Mouse (Mus musculus) MEL (cell line): ENCODE measurements around the gene Atp6v1e2. TPM values are rescaled to one million over a fixed set of nuclear protein-coding genes. Genes with fewer than 3 reads are reported as not detected.

ENCODE experiments used
- DNase-seq: peaks from one replicate; pipeline ENCODE4 v3.0.0; 2011; ENCODE audit warnings: low read depth, low spot score
- H3K27ac ChIP-seq: 2 replicates; pipeline ENCODE4 v1.5.1; 2012; ENCODE audit warnings: low read depth, mild to moderate bottlenecking, control low read depth, low read length, moderate library complexity; ENCODE audit not compliant: control insufficient read depth
- H3K27me3 ChIP-seq, 2 experiments: fragments of 150-350 bp in 1 of 2; sonication (generic) in 1 of 2; 2 replicates each; pipeline ENCODE4 v1.6.1; 2012; ENCODE audit warnings: low read length in 2 of 2, mild to moderate bottlenecking in 2 of 2, improper control_type of control experiment in 1 of 2, moderate library complexity in 1 of 2; ENCODE audit not compliant: insufficient read depth in 2 of 2, control insufficient read depth in 1 of 2
- H3K36me3 ChIP-seq, 2 experiments: 2 replicates each; pipeline ENCODE4 v1.6.1; 2012 to 2014; ENCODE audit warnings: low read length in 2 of 2, improper control_type of control experiment in 1 of 2, inconsistent platforms in 1 of 2, mild to moderate bottlenecking in 1 of 2; ENCODE audit not compliant: insufficient read depth in 2 of 2, control insufficient read depth in 1 of 2
- H3K4me1 ChIP-seq, 2 experiments: fragments of 150-350 bp in 1 of 2; sonication (generic) in 1 of 2; 2 replicates each; pipeline ENCODE4 v1.6.1; 2012; ENCODE audit warnings: low read length in 2 of 2, improper control_type of control experiment in 1 of 2, mild to moderate bottlenecking in 1 of 2; ENCODE audit not compliant: insufficient read depth in 2 of 2, control insufficient read depth in 1 of 2
- H3K4me3 ChIP-seq, 2 experiments: fragments of 150-350 bp in 1 of 2; sonication (generic) in 1 of 2; 2 replicates each; pipeline ENCODE4 v1.5.1; 2012; ENCODE audit warnings: low read depth in 2 of 2, low read length in 2 of 2, mild to moderate bottlenecking in 2 of 2, moderate library complexity in 2 of 2, control low read depth in 1 of 2, improper control_type of control experiment in 1 of 2; ENCODE audit not compliant: control insufficient read depth in 1 of 2, insufficient read depth in 1 of 2
- H3K79me2 ChIP-seq: 2 replicates; pipeline ENCODE4 v1.6.1; 2012; ENCODE audit warnings: mild to moderate bottlenecking, low read length, moderate library complexity; ENCODE audit not compliant: control insufficient read depth, poor library complexity, insufficient read depth
- H3K9ac ChIP-seq: 2 replicates; pipeline ENCODE4 v1.6.1; 2012; ENCODE audit warnings: low read depth, mild to moderate bottlenecking, control low read depth, low read length, moderate library complexity; ENCODE audit not compliant: control insufficient read depth, poor library complexity, severe bottlenecking
- H3K9me3 ChIP-seq: fragments of 150-350 bp; sonication (generic); replicated peaks from 2 replicates; pipeline ENCODE4 v1.6.1; 2012; ENCODE audit warnings: mild to moderate bottlenecking, low read length, improper control_type of control experiment, moderate library complexity; ENCODE audit not compliant: insufficient read depth
- BHLHE40 ChIP-seq: IDR thresholded peaks from 2 replicates; pipeline ENCODE4 v1.6.1; 2012; ENCODE audit warnings: low read depth, mild to moderate bottlenecking, inconsistent platforms, low read length, improper control_type of control experiment, borderline replicate concordance
- CHD2 ChIP-seq: IDR thresholded peaks from 2 replicates; pipeline ENCODE4 v1.6.1; 2011; ENCODE audit warnings: low read length, improper control_type of control experiment
- CTCF ChIP-seq, 3 experiments: IDR thresholded peaks in 2 of 3; conservative IDR thresholded peaks in 1 of 3; 2 replicates each; pipeline ENCODE4 v1.5.1; 2011 to 2012; ENCODE audit warnings: low read length in 3 of 3, low read depth in 2 of 3, mild to moderate bottlenecking in 2 of 3, improper control_type of control experiment in 1 of 3, inconsistent platforms in 1 of 3, mixed read lengths in 1 of 3, moderate library complexity in 1 of 3; ENCODE audit not compliant: control insufficient read depth in 1 of 3, insufficient read depth in 1 of 3, poor library complexity in 1 of 3, severe bottlenecking in 1 of 3
- GABPA ChIP-seq: IDR thresholded peaks from 2 replicates; pipeline ENCODE4 v1.6.1; 2012; ENCODE audit warnings: low read depth, mild to moderate bottlenecking, inconsistent platforms, low read length, improper control_type of control experiment, moderate library complexity
- JUND ChIP-seq: IDR thresholded peaks from 2 replicates; pipeline ENCODE4 v1.6.1; 2011; ENCODE audit warnings: low read depth, mild to moderate bottlenecking, improper control_type of control experiment, low read length
- MXI1 ChIP-seq: IDR thresholded peaks from 2 replicates; pipeline ENCODE4 v1.6.1; 2011; ENCODE audit warnings: mild to moderate bottlenecking, low read depth, low read length, improper control_type of control experiment
- NELFE ChIP-seq: IDR thresholded peaks from 2 replicates; pipeline ENCODE4 v1.6.1; 2011; ENCODE audit warnings: low read depth, low read length, improper control_type of control experiment
- POLR2AphosphoS2 ChIP-seq: IDR thresholded peaks from 2 replicates; pipeline ENCODE4 v1.6.1; 2011; ENCODE audit warnings: low read length, improper control_type of control experiment
- POLR2AphosphoS5 ChIP-seq: IDR thresholded peaks from 2 replicates; pipeline ENCODE4 v1.6.1; 2012; ENCODE audit warnings: low read depth, borderline replicate concordance, mild to moderate bottlenecking, inconsistent platforms, low read length, moderate library complexity, mixed read lengths
- RCOR1 ChIP-seq: IDR thresholded peaks from 2 replicates; pipeline ENCODE4 v1.6.1; 2012; ENCODE audit warnings: low read depth, mild to moderate bottlenecking, inconsistent platforms, low read length, improper control_type of control experiment
- SIN3A ChIP-seq: IDR thresholded peaks from 2 replicates; pipeline ENCODE4 v1.6.1; 2012; ENCODE audit warnings: low read length, improper control_type of control experiment, inconsistent platforms
- SMC3 ChIP-seq: IDR thresholded peaks from 2 replicates; pipeline ENCODE4 v1.6.1; 2011; ENCODE audit warnings: low read depth, low read length, improper control_type of control experiment
- TBP ChIP-seq: IDR thresholded peaks from 2 replicates; pipeline ENCODE4 v1.8.0; 2011; ENCODE audit warnings: low read depth, low read length, improper control_type of control experiment
- TCF12 ChIP-seq: IDR thresholded peaks from 2 replicates; pipeline ENCODE4 v1.6.1; 2014; ENCODE audit warnings: low read depth, mild to moderate bottlenecking, inconsistent platforms, low read length, improper control_type of control experiment, moderate library complexity
- USF1 ChIP-seq: IDR thresholded peaks from 2 replicates; pipeline ENCODE4 v1.6.1; 2014; ENCODE audit warnings: low read depth, mild to moderate bottlenecking, inconsistent platforms, low read length, improper control_type of control experiment, moderate library complexity
- USF2 ChIP-seq, 2 experiments: IDR thresholded peaks; 2 replicates each; pipeline ENCODE4 v1.6.1; 2011 to 2012; ENCODE audit warnings: improper control_type of control experiment in 2 of 2, low read length in 2 of 2, borderline replicate concordance in 1 of 2, inconsistent platforms in 1 of 2, low read depth in 1 of 2, mild to moderate bottlenecking in 1 of 2; ENCODE audit not compliant: insufficient read depth in 1 of 2
- ZKSCAN1 ChIP-seq: IDR thresholded peaks from 2 replicates; pipeline ENCODE4 v1.6.1; 2012; ENCODE audit warnings: low read depth, mild to moderate bottlenecking, inconsistent platforms, low read length, improper control_type of control experiment, moderate library complexity
- ZMIZ1 ChIP-seq: IDR thresholded peaks from 2 replicates; pipeline ENCODE4 v1.6.1; 2012; ENCODE audit warnings: low read depth, mild to moderate bottlenecking, inconsistent platforms, low read length, improper control_type of control experiment, moderate library complexity
- ZNF384 ChIP-seq: IDR thresholded peaks from 2 replicates; pipeline ENCODE4 v1.6.1; 2012; ENCODE audit warnings: low read depth, mild to moderate bottlenecking, inconsistent platforms, low read length, improper control_type of control experiment
- polyA plus RNA-seq, 2 experiments: library from polyadenylated mRNA; stranded (reverse) in 1 of 2; unstranded in 1 of 2; fragments of >175 nt in 1 of 2; fragments of >200 nt in 1 of 2; gene quantifications; 2 replicates each; pipeline versions ENCODE4 v1.2.1 to v1.2.4; 2012; ENCODE audit warnings: low replicate concordance in 2 of 2, low read depth in 1 of 2; ENCODE audit not compliant: insufficient read length in 2 of 2, insufficient read depth in 1 of 2, missing spikeins in 1 of 2
- total RNA-seq: library from RNA; depleted of rRNA; stranded (reverse); fragments of 300-350 nt; gene quantifications from 2 replicates; pipeline ENCODE4 v1.2.3, GENCODE M21; 2012; rRNA removed

Gene Atp6v1e2
- total and polyA plus RNA-seq, 3 experiments = not detected

GRCm38 (mm10) chr17:86897486-86898165 lies 50.1 kb downstream of the Atp6v1e2 start:
- H3K4me3 ChIP-seq = no peak overlapping the region
- no peak overlapping the region for H3K9ac ChIP-seq
- H3K4me1 ChIP-seq = no peaks in the 10 kb centered on the region
- no peaks in the 10 kb centered on the region for H3K79me2 ChIP-seq
- DNase-seq = no peak
- H3K36me3 ChIP-seq = no peaks in the 10 kb centered on the region
- no peaks in the 10 kb centered on the region for H3K9me3 ChIP-seq
- no peak for TF ChIP-seq TBP
- no peak for TF ChIP-seq ZNF384
- TF ChIP-seq CHD2 = no peak
- no peak for TF ChIP-seq POLR2AphosphoS5
- no peak for TF ChIP-seq TCF12
- TF ChIP-seq SIN3A = no peak
- TF ChIP-seq JUND = no peak
- no peak for TF ChIP-seq BHLHE40
- H3K27me3 ChIP-seq = peaks cover 6% of the 10 kb centered on the region in 2 experiments; a peak in 2 of 4 replicates
- H3K27ac ChIP-seq = no peak overlapping the region

- no peaks in the 10 kb centered on the region for H3K36me3 ChIP-seq
- H3K9me3 ChIP-seq = no peaks in the 10 kb centered on the region
- no peak for DNase-seq
- peaks cover 4 to 18% of the 10 kb centered on the region in 2 experiments; a peak in 3 of 4 replicates for H3K27me3 ChIP-seq
- no peak overlapping the region for H3K27ac ChIP-seq
- no peaks in the 10 kb centered on the region for H3K4me1 ChIP-seq
- TF ChIP-seq BHLHE40 (no peak), MXI1 (no peak), ZKSCAN1 (no peak), SMC3 (no peak), TCF12 (no peak), GABPA (no peak), ZMIZ1 (no peak), POLR2AphosphoS5 (no peak), POLR2AphosphoS2 (no peak), RCOR1 (no peak), USF1 (no peak), USF2 (IDR thresholded peaks at IDR 0.05; ENCODE audit: borderline replicate concordance in 1 of 2, insufficient read depth in 1 of 2, low read depth in 1 of 2, low read length in 2 of 2) (no peak), NELFE (no peak), CTCF (IDR thresholded peaks at IDR 0.05 in 2 of 3, conservative IDR thresholded peaks at IDR 0.05 in 1 of 3; ENCODE audit: control insufficient read depth in 1 of 3, insufficient read depth in 1 of 3, low read depth in 2 of 3, low read length in 3 of 3, poor library complexity in 1 of 3, severe bottlenecking in 1 of 3) (no peak)
- H3K79me2 ChIP-seq = no peaks in the 10 kb centered on the region
- no peak overlapping the region for H3K4me3 ChIP-seq
- H3K9ac ChIP-seq = no peak overlapping the region
Measured at GRCm38 (mm10) chr17:86895191-86895590, 52.5 kb downstream of the Atp6v1e2 start.

Other genes with a start within 250 kb of the Atp6v1e2 start
- gene Epas1, start 194.2 kb downstream of the Atp6v1e2 start, total RNA-seq = not detected in 2 replicates
- not detected for gene Epas1, start 194.2 kb downstream of the Atp6v1e2 start, polyA plus RNA-seq
- gene Tmem247, start 30.5 kb downstream of the Atp6v1e2 start, total RNA-seq = not detected in 2 replicates
- not detected for gene Tmem247, start 30.5 kb downstream of the Atp6v1e2 start, polyA plus RNA-seq
- gene Rhoq, start 15.2 kb upstream of the Atp6v1e2 start, total RNA-seq = 3.1 and 3.7 TPM in 2 replicates
- 10 to 100 TPM in 1 of 2 experiments, 1 to 10 TPM in 1; 9.4 to 34.9 TPM for gene Rhoq, start 15.2 kb upstream of the Atp6v1e2 start, polyA plus RNA-seq
- gene Pigf, start 77.5 kb upstream of the Atp6v1e2 start, total RNA-seq = 24.1 and 24.8 TPM in 2 replicates
- 10 to 100 TPM in 1 of 2 experiments, not detected in 1; 19.2 TPM for gene Pigf, start 77.5 kb upstream of the Atp6v1e2 start, polyA plus RNA-seq
- gene Cript, start 77.7 kb upstream of the Atp6v1e2 start, total RNA-seq = 29.9 and 30.2 TPM in 2 replicates
- 10 to 100 TPM in 1 of 2 experiments, not detected in 1; 41.8 TPM for gene Cript, start 77.7 kb upstream of the Atp6v1e2 start, polyA plus RNA-seq
- 6.0 and 6.4 TPM in 2 replicates for gene Socs5, start 159.8 kb upstream of the Atp6v1e2 start, total RNA-seq
- gene Socs5, start 159.8 kb upstream of the Atp6v1e2 start, polyA plus RNA-seq = 1 to 10 TPM in 1 of 2 experiments, not detected in 1; 9.7 TPM